Mouse (Mus musculus): ENCODE measurements around the gene Timm13.

- TF ChIP-seq EP300 (IDR thresholded peaks at IDR 0.05; ENCODE audit: low read depth) (no peak), CTCF (IDR thresholded peaks at IDR 0.05; ENCODE audit: low read depth) (no peak)
Measured at GRCm38 (mm10) chr10:80887181-80887580, 13.6 kb downstream of the Timm13 start.

All from liver, embryonic 14.5 days (tissue).